Mouse (Mus musculus) limb, embryonic 15.5 days (tissue): ENCODE measurements at regions not wholly inside any gene's neighbourhood (a gene's known extent, or its start where the extent isn't known, plus 50 kb on each side); places are given as distances from the start of the nearest gene placed in this dataset.

Experiments used
- ATAC-seq: fragments of 200-750 bp; cut with Nextera tagmentation; 2 replicates; pipeline ENCODE4 v1.8.0; 2017; ENCODE audit warnings: low read depth, moderate TSS enrichment; ENCODE audit not compliant: insufficient number of reproducible peaks, low FRiP score, low TSS enrichment
- H3K27ac ChIP-seq: fragments of 300-500 bp; sonication (generic); 2 replicates; pipeline ENCODE4 v1.5.1; 2015; ENCODE audit warnings: moderate library complexity, mild to moderate bottlenecking, inconsistent platforms
- H3K27me3 ChIP-seq: fragments of 300-500 bp; sonication (generic); 2 replicates; pipeline ENCODE4 v1.6.1; 2015; ENCODE audit warnings: inconsistent platforms
- H3K36me3 ChIP-seq: fragments of 300-500 bp; sonication (generic); 2 replicates; pipeline ENCODE4 v1.6.1; 2015; ENCODE audit warnings: inconsistent platforms
- H3K4me1 ChIP-seq: fragments of 300-500 bp; sonication (generic); 2 replicates; pipeline ENCODE4 v1.6.1; 2015; ENCODE audit warnings: inconsistent platforms
- H3K4me2 ChIP-seq: fragments of 300-500 bp; sonication (generic); 2 replicates; pipeline ENCODE4 v1.6.1; 2015; ENCODE audit warnings: mild to moderate bottlenecking, inconsistent platforms
- H3K4me3 ChIP-seq: fragments of 300-500 bp; sonication (generic); 2 replicates; pipeline ENCODE4 v1.5.1; 2015; ENCODE audit warnings: mild to moderate bottlenecking, inconsistent platforms
- H3K9ac ChIP-seq: fragments of 300-500 bp; sonication (generic); 2 replicates; pipeline ENCODE4 v1.6.1; 2015; ENCODE audit warnings: inconsistent platforms
- H3K9me3 ChIP-seq: fragments of 300-500 bp; sonication (generic); 2 replicates; pipeline ENCODE4 v1.6.1; 2016; ENCODE audit warnings: inconsistent platforms
- WGBS: fragments of 180-500 bp; shearing (Covaris S2); methylation state at CpG from one replicate; pipeline ENCODE4 v1.1.7; 2015; 5-methylcytosine and 5-hydroxymethylcytosine counted together

- no peaks in the 10 kb centered on the region for H3K36me3 ChIP-seq
- ATAC-seq: no peak
- H3K4me1 ChIP-seq: no peaks in the 10 kb centered on the region
- WGBS: 67% methylated on average over 6 of the region's 6 CpGs
- H3K27me3 ChIP-seq: no peaks in the 10 kb centered on the region
- no peak overlapping the region for H3K9ac ChIP-seq
- H3K4me3 ChIP-seq: no peak overlapping the region
- no peak overlapping the region for H3K27ac ChIP-seq
- H3K9me3 ChIP-seq: no peaks in the 10 kb centered on the region
- H3K4me2 ChIP-seq: no peak overlapping the region
Observed at GRCm38 (mm10) chr12:25938856-25939255, 476.2 kb downstream of the Rnf144a start.

- WGBS: 62% methylated on average over 5 of the region's 5 CpGs
- no peak overlapping the region for H3K9ac ChIP-seq
- H3K36me3 ChIP-seq: no peaks in the 10 kb centered on the region
- no peak overlapping the region for H3K27ac ChIP-seq
- H3K4me1 ChIP-seq: no peaks in the 10 kb centered on the region
- H3K4me3 ChIP-seq: no peak overlapping the region
- no peak overlapping the region for H3K4me2 ChIP-seq
- no peaks in the 10 kb centered on the region for H3K9me3 ChIP-seq
- H3K27me3 ChIP-seq: no peaks in the 10 kb centered on the region
- no peak for ATAC-seq
Observed at GRCm38 (mm10) chr12:25934946-25935345, 480.1 kb downstream of the Rnf144a start.

DNA sequence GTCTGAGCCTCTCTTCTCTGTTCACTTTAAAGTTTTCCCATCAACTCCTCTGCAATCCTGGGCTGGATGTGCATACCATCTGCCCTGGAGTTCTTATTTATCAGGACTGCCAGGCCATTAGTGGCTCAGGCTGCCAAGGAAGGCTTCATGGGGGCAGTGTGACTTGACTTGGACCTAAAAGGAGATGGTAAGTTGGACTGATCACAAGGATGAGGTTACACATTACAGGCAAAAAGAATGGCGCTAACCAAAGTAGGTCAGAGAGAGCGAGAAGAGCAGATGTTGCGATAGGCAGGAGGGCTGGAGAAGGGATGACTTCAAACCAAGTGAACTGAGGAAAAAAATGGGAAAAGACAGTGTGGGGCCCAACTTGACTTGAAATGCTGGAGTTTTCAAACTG lies 480.5 kb downstream of the Rnf144a start:
- ATAC-seq: no peak
- Histone ChIP-seq H3K36me3 (no peaks in the 10 kb centered on the region), H3K4me2 (no peak overlapping the region), H3K9me3 (no peaks in the 10 kb centered on the region), H3K9ac (no peak overlapping the region), H3K4me1 (no peaks in the 10 kb centered on the region), H3K27ac (no peak overlapping the region), H3K4me3 (no peak overlapping the region), H3K27me3 (no peaks in the 10 kb centered on the region)
- 94% methylated on average over 3 of the region's 3 CpGs for WGBS

DNA sequence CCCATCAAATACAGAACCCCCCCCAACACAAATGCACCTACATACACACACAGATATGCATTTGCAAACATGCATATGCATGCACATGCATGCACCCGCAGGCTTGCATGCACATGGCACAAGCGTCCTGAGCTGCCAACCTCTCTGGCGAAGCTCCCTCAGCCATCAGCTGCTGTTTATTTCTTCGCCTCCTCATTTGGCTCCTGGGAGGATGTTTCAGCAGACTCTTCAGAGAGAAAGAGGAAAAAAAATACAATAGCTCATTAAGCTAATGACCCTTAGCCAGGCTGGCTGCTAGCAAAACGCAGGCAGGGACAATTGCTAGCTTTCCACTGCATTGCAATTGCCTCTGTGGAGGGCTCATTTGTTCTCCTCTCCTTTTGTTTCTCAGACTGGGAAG lies 488.7 kb downstream of the Rnf144a start:
- no peak for ATAC-seq
- Histone ChIP-seq H3K4me3 (no peak overlapping the region), H3K9me3 (no peaks in the 10 kb centered on the region), H3K27me3 (no peaks in the 10 kb centered on the region), H3K9ac (no peak overlapping the region), H3K36me3 (no peaks in the 10 kb centered on the region), H3K4me2 (no peak overlapping the region), H3K27ac (no peak overlapping the region), H3K4me1 (no peaks in the 10 kb centered on the region)
- WGBS: 42% methylated on average over 5 of the region's 5 CpGs

GRCm38 (mm10) chr12:25924526-25924925 lies 490.5 kb downstream of the Rnf144a start:
- no peak overlapping the region for H3K4me2 ChIP-seq
- no peaks in the 10 kb centered on the region for H3K36me3 ChIP-seq
- no peak overlapping the region for H3K9ac ChIP-seq
- H3K9me3 ChIP-seq: no peaks in the 10 kb centered on the region
- H3K4me3 ChIP-seq: no peak overlapping the region
- ATAC-seq: no peak
- WGBS: 74% methylated on average over 9 of the region's 9 CpGs
- H3K27ac ChIP-seq: no peak overlapping the region
- no peaks in the 10 kb centered on the region for H3K4me1 ChIP-seq
- H3K27me3 ChIP-seq: no peaks in the 10 kb centered on the region

GRCm38 (mm10) chr12:25923772-25924171 lies 491.3 kb downstream of the Rnf144a start:
- Histone ChIP-seq H3K27ac (no peak overlapping the region), H3K4me2 (no peak overlapping the region), H3K9me3 (no peaks in the 10 kb centered on the region), H3K36me3 (no peaks in the 10 kb centered on the region), H3K4me1 (no peaks in the 10 kb centered on the region), H3K27me3 (no peaks in the 10 kb centered on the region), H3K4me3 (no peak overlapping the region), H3K9ac (no peak overlapping the region)
- ATAC-seq: no peak
- 97% methylated on average over 1 of the region's 1 CpGs for WGBS

DNA sequence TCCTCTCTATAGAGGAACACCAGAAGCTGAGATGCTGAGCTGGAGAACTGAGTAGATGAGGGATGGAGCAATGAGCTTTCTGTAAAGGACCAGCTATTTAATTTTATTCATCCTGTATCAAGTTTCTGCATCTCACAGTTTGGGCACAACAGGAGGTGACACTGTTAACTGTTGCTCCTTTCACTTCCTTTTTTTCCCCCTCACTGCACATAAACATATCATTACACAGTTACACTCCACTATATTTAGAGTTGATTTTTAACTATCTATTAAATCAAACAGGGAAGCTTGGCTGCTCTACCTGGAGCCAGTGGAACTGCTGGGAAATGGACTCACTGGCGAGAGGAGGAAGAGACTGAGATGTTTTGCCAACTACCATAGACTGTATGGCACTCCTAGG lies 509.4 kb downstream of the Rnf144a start:
- Histone ChIP-seq H3K4me3 (no peak overlapping the region), H3K27ac (no peak overlapping the region), H3K9ac (no peak overlapping the region), H3K27me3 (no peaks in the 10 kb centered on the region), H3K36me3 (no peaks in the 10 kb centered on the region), H3K4me2 (no peak overlapping the region), H3K9me3 (no peaks in the 10 kb centered on the region), H3K4me1 (no peaks in the 10 kb centered on the region)
- no peak for ATAC-seq
- 71% methylated on average over 1 of the region's 1 CpGs for WGBS

GRCm38 (mm10) chr12:25896543-25896942 lies 518.5 kb downstream of the Rnf144a start:
- no peak for ATAC-seq
- 59% methylated on average over 3 of the region's 3 CpGs for WGBS

DNA sequence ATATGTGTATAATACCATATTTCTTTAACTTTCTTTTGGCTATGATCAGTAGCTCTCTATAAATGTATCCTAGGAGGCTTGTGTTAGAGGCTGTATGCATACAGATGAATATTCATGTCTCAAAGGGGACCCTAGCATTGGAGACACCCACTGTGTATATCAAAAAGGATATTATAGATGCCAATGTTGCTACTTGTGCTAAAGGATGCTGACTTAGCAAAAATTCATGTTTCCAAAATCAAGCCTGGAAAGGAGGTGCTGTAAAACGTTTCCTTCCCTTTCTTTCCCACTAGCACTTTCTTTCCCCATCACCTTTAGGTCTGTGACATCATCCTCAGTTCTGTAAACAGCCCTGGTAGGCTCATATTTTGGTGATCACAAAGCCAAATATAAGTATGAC lies 519.4 kb downstream of the Rnf144a start:
- 43% methylated on average over 1 of the region's 1 CpGs for WGBS
- Histone ChIP-seq H3K36me3 (no peaks in the 10 kb centered on the region), H3K4me3 (no peak overlapping the region)

More at GRCm38 (mm10) chr12:25896543-25896942, 518.5 kb downstream of the Rnf144a start:
- no peaks in the 10 kb centered on the region for H3K9me3 ChIP-seq
- H3K4me3 ChIP-seq: no peak overlapping the region
- H3K27me3 ChIP-seq: no peaks in the 10 kb centered on the region
- no peak overlapping the region for H3K4me2 ChIP-seq
- H3K27ac ChIP-seq: no peak overlapping the region
- H3K4me1 ChIP-seq: no peaks in the 10 kb centered on the region
- H3K9ac ChIP-seq: no peak overlapping the region
- H3K36me3 ChIP-seq: no peaks in the 10 kb centered on the region

GRCm38 (mm10) chr12:25891391-25892167 lies 523.5 kb downstream of the Rnf144a start:
- Histone ChIP-seq H3K27me3 (no peaks in the 10 kb centered on the region), H3K36me3 (no peaks in the 10 kb centered on the region), H3K27ac (no peak overlapping the region), H3K4me1 (no peaks in the 10 kb centered on the region), H3K4me2 (no peak overlapping the region), H3K4me3 (no peak overlapping the region), H3K9ac (no peak overlapping the region), H3K9me3 (no peaks in the 10 kb centered on the region)
- ATAC-seq: no peak
- 21% methylated on average over 4 of the region's 4 CpGs for WGBS

More for the DNA sequence above, 519.4 kb downstream of the Rnf144a start:
- no peaks in the 10 kb centered on the region for H3K4me1 ChIP-seq
- ATAC-seq: no peak
- no peak overlapping the region for H3K9ac ChIP-seq
- no peak overlapping the region for H3K27ac ChIP-seq
- H3K27me3 ChIP-seq: no peaks in the 10 kb centered on the region
- H3K4me2 ChIP-seq: no peak overlapping the region
- no peaks in the 10 kb centered on the region for H3K9me3 ChIP-seq

- Histone ChIP-seq H3K27me3 (no peaks in the 10 kb centered on the region), H3K27ac (no peak overlapping the region), H3K9ac (no peak overlapping the region), H3K36me3 (no peaks in the 10 kb centered on the region), H3K9me3 (no peaks in the 10 kb centered on the region), H3K4me3 (no peak overlapping the region), H3K4me1 (no peaks in the 10 kb centered on the region), H3K4me2 (no peak overlapping the region)
- WGBS: 60% methylated on average over 1 of the region's 1 CpGs
- ATAC-seq: no peak
Observed at GRCm38 (mm10) chr12:25890722-25891121, 524.3 kb downstream of the Rnf144a start.

GRCm38 (mm10) chr12:25883771-25884171 lies 531.3 kb downstream of the Rnf144a start:
- Histone ChIP-seq H3K27ac (no peak overlapping the region), H3K27me3 (no peaks in the 10 kb centered on the region), H3K4me1 (no peaks in the 10 kb centered on the region), H3K9me3 (no peaks in the 10 kb centered on the region), H3K4me3 (no peak overlapping the region), H3K9ac (no peak overlapping the region), H3K4me2 (no peak overlapping the region), H3K36me3 (no peaks in the 10 kb centered on the region)
- ATAC-seq: no peak
- 69% methylated on average over 5 of the region's 5 CpGs for WGBS

DNA sequence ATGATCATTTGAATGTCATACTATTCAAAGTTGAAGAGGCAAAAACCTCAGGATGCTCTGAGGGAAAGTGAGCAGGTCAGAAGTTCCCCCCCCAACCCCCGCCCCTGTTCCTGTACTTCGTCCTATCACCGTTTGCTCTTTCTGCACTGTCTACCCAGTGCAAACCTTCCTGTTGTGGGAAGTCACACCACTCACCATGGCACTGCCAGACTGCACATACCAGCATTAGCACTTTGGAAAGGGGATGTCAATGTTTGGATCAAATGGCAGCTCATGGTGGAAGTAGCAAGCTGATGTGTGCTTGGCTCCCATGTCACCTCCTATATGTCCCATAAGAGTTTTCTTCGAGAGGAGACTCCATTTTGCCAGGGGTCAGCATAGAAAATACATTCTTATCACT lies 543.2 kb downstream of the Rnf144a start:
- Histone ChIP-seq H3K36me3 (no peaks in the 10 kb centered on the region), H3K4me2 (no peak overlapping the region), H3K4me3 (no peak overlapping the region), H3K27ac (no peak overlapping the region), H3K4me1 (no peaks in the 10 kb centered on the region), H3K9me3 (no peaks in the 10 kb centered on the region), H3K9ac (no peak overlapping the region), H3K27me3 (no peaks in the 10 kb centered on the region)
- ATAC-seq: no peak
- 86% methylated on average over 4 of the region's 4 CpGs for WGBS
